Mouse (Mus musculus) CH12.LX (cell line): ENCODE data around the gene Pcmt1. TPM values are rescaled to one million over a fixed set of nuclear protein-coding genes. Genes with fewer than 3 reads are reported as not detected.
A peak's percentile ranks its signal among the peaks of the same experiment; 100 is the strongest.
"Not testable (repeated sequence)": the region's sequence is repeated elsewhere in the genome, so short reads cannot be mapped to it uniquely, and the experiment has no call there.

ENCODE experiments used
- DNase-seq: peaks from one replicate; pipeline ENCODE4 v3.0.0-alpha.2; 2013; ENCODE audit errors: extremely low read depth
- H3K27ac ChIP-seq: 2 replicates; pipeline ENCODE4 v1.5.1; 2012; ENCODE audit warnings: low read depth, mild to moderate bottlenecking, control low read depth, moderate library complexity; ENCODE audit not compliant: insufficient read depth
- H3K27me3 ChIP-seq: replicated peaks from 2 replicates; pipeline ENCODE3; 2012; ENCODE audit warnings: inconsistent platforms
- H3K36me3 ChIP-seq, 2 experiments: replicated peaks in 1 of 2; 2 replicates each; pipeline versions ENCODE3 to v1.6.1; 2012; ENCODE audit warnings: inconsistent platforms in 1 of 2, low read length in 1 of 2, mild to moderate bottlenecking in 1 of 2, mixed read lengths in 1 of 2, moderate library complexity in 1 of 2; ENCODE audit not compliant: control insufficient read depth in 1 of 2, insufficient read depth in 1 of 2
- H3K4me1 ChIP-seq, 2 experiments: 2 replicates each; pipeline ENCODE4 v1.6.1; 2012; ENCODE audit warnings: inconsistent platforms in 1 of 2, moderate library complexity in 1 of 2; ENCODE audit not compliant: insufficient read depth in 2 of 2, control insufficient read depth in 1 of 2
- H3K4me2 ChIP-seq: 2 replicates; pipeline ENCODE4 v1.6.1; 2012; ENCODE audit warnings: low read depth, mild to moderate bottlenecking, control low read depth; ENCODE audit not compliant: poor library complexity, insufficient read depth, severe bottlenecking
- H3K4me3 ChIP-seq, 3 experiments: fragments of 150-350 bp in 1 of 3; sonication (generic) in 1 of 3; replicated peaks in 1 of 3; 2 replicates each; pipeline versions ENCODE3 to v1.5.1; 2011 to 2012; ENCODE audit warnings: low read depth in 2 of 3, low read length in 2 of 3, mild to moderate bottlenecking in 2 of 3, moderate library complexity in 2 of 3, control low read depth in 1 of 3, improper control_type of control experiment in 1 of 3, inconsistent platforms in 1 of 3, mixed read lengths in 1 of 3; ENCODE audit not compliant: poor library complexity in 1 of 3
- H3K79me2 ChIP-seq: replicated peaks from 2 replicates; pipeline ENCODE4 v1.6.1; 2012; ENCODE audit warnings: mild to moderate bottlenecking, moderate library complexity; ENCODE audit not compliant: control insufficient read depth, poor library complexity, insufficient read depth, severe bottlenecking; ENCODE audit errors: extremely low read depth
- H3K9ac ChIP-seq: 2 replicates; pipeline ENCODE4 v1.6.1; 2012; ENCODE audit warnings: low read depth, mild to moderate bottlenecking, control low read depth, moderate library complexity; ENCODE audit not compliant: insufficient read depth
- H3K9me3 ChIP-seq: replicated peaks from 2 replicates; pipeline ENCODE3; 2012; ENCODE audit warnings: low read length, inconsistent platforms, mixed read lengths
- BHLHE40 ChIP-seq: IDR thresholded peaks from 2 replicates; pipeline ENCODE4 v1.6.1; 2011; ENCODE audit warnings: mild to moderate bottlenecking, low read depth, low read length, improper control_type of control experiment
- CHD1 ChIP-seq: IDR thresholded peaks from 2 replicates; pipeline ENCODE4 v1.6.1; 2012; ENCODE audit warnings: low read depth, low read length, improper control_type of control experiment, inconsistent platforms
- ELF1 ChIP-seq: IDR thresholded peaks from 2 replicates; pipeline ENCODE4 v1.6.1; 2014; ENCODE audit warnings: low read depth, mild to moderate bottlenecking, inconsistent platforms, low read length, improper control_type of control experiment
- EP300 ChIP-seq: IDR thresholded peaks from 2 replicates; pipeline ENCODE4 v1.6.1; 2011; ENCODE audit warnings: low read length, improper control_type of control experiment
- GABPA ChIP-seq: IDR thresholded peaks from 2 replicates; pipeline ENCODE4 v1.6.1; 2012; ENCODE audit warnings: low read depth, low read length, improper control_type of control experiment, inconsistent platforms; ENCODE audit not compliant: insufficient replicate concordance
- HCFC1 ChIP-seq: IDR thresholded peaks from 2 replicates; pipeline ENCODE4 v1.6.1; 2012; ENCODE audit warnings: low read depth, mild to moderate bottlenecking, inconsistent platforms, low read length, improper control_type of control experiment
- IRF4 ChIP-seq: IDR thresholded peaks from 2 replicates; pipeline ENCODE4 v1.6.1; 2014; ENCODE audit warnings: low read depth, mild to moderate bottlenecking, inconsistent platforms, low read length, improper control_type of control experiment
- JUN ChIP-seq: IDR thresholded peaks from 2 replicates; pipeline ENCODE4 v1.6.1; 2011; ENCODE audit warnings: low read depth, mild to moderate bottlenecking, low read length, improper control_type of control experiment, moderate library complexity; ENCODE audit not compliant: insufficient read depth
- JUND ChIP-seq: conservative IDR thresholded peaks from 2 replicates; pipeline ENCODE4 v1.6.1; 2011; ENCODE audit warnings: low read depth, low read length, improper control_type of control experiment
- MAFK ChIP-seq: IDR thresholded peaks from 2 replicates; pipeline ENCODE4 v1.6.1; 2011; ENCODE audit warnings: low read length, improper control_type of control experiment; ENCODE audit not compliant: insufficient replicate concordance
- MEF2A ChIP-seq: IDR thresholded peaks from 2 replicates; pipeline ENCODE4 v1.6.1; 2014; ENCODE audit warnings: low read depth, mild to moderate bottlenecking, inconsistent platforms, low read length, improper control_type of control experiment, borderline replicate concordance
- MXI1 ChIP-seq: IDR thresholded peaks from 2 replicates; pipeline ENCODE4 v1.6.1; 2011; ENCODE audit warnings: mild to moderate bottlenecking, low read depth, low read length, improper control_type of control experiment
- MYC ChIP-seq: IDR thresholded peaks from 2 replicates; pipeline ENCODE4 v1.6.1; 2011; ENCODE audit warnings: low read depth, mild to moderate bottlenecking, improper control_type of control experiment, low read length
- NELFE ChIP-seq: IDR thresholded peaks from 2 replicates; pipeline ENCODE4 v1.6.1; 2011; ENCODE audit warnings: low read depth, low read length, improper control_type of control experiment
- NRF1 ChIP-seq: IDR thresholded peaks from 2 replicates; pipeline ENCODE4 v1.6.1; 2014; ENCODE audit warnings: low read depth, mild to moderate bottlenecking, inconsistent platforms, low read length, improper control_type of control experiment, moderate library complexity
- POLR2AphosphoS2 ChIP-seq: IDR thresholded peaks from 2 replicates; pipeline ENCODE4 v1.6.1; 2011; ENCODE audit warnings: low read depth, low read length, improper control_type of control experiment
- SMC3 ChIP-seq: IDR thresholded peaks from 2 replicates; pipeline ENCODE4 v1.6.1; 2011; ENCODE audit warnings: low read depth, low read length, improper control_type of control experiment
- UBTF ChIP-seq: IDR thresholded peaks from 2 replicates; pipeline ENCODE4 v1.6.1; 2012; ENCODE audit warnings: low read depth, mild to moderate bottlenecking, inconsistent platforms, low read length, improper control_type of control experiment, moderate library complexity
- USF2 ChIP-seq: conservative IDR thresholded peaks from 2 replicates; pipeline ENCODE4 v1.6.1; 2011; ENCODE audit warnings: low read depth, low read length, improper control_type of control experiment
- ZC3H11A ChIP-seq: IDR thresholded peaks from 2 replicates; pipeline ENCODE4 v1.6.1; 2012; ENCODE audit warnings: low read depth, mild to moderate bottlenecking, inconsistent platforms, low read length, improper control_type of control experiment
- ZMIZ1 ChIP-seq: IDR thresholded peaks from 2 replicates; pipeline ENCODE4 v1.6.1; 2012; ENCODE audit warnings: low read depth, mild to moderate bottlenecking, inconsistent platforms, low read length, improper control_type of control experiment
- dilution Hi-C: fragments of 300-500 bp; cut with MboI; formaldehyde crosslinking; loops from 2 replicates; pipeline ENCODE4 v1.14.3; 2020; ENCODE audit warnings: low sequenced_read_pairs; ENCODE audit not compliant: extremely low pct_unique_long_range_greater_than_20kb, extremely low pct_ligation_motif_present
- in situ Hi-C: fragments of 300-500 bp; cut with MboI; formaldehyde crosslinking; loops from 3 replicates; pipeline ENCODE4 v1.14.3; 2019; ENCODE audit warnings: low sequenced_read_pairs, low pct_ligation_motif_present, low pct_unique_long_range_greater_than_20kb, mixed read lengths
- polyA plus RNA-seq: library from polyadenylated mRNA; unstranded; fragments of >175 nt; gene quantifications from 2 replicates; pipeline ENCODE4 v1.2.1, GENCODE M21; 2012; ENCODE audit warnings: low read depth; ENCODE audit not compliant: insufficient read length
- total RNA-seq, 2 experiments: library from RNA; depleted of rRNA; stranded (reverse); fragments of 300-350 nt in 1 of 2; fragments of >200 nt in 1 of 2; gene quantifications; 2 replicates each; pipeline ENCODE4 v1.2.3; 2012 to 2014

Gene Pcmt1
- total and polyA plus RNA-seq, 3 experiments = 44.4 to 62.2 (median 56.5) TPM

DNA sequence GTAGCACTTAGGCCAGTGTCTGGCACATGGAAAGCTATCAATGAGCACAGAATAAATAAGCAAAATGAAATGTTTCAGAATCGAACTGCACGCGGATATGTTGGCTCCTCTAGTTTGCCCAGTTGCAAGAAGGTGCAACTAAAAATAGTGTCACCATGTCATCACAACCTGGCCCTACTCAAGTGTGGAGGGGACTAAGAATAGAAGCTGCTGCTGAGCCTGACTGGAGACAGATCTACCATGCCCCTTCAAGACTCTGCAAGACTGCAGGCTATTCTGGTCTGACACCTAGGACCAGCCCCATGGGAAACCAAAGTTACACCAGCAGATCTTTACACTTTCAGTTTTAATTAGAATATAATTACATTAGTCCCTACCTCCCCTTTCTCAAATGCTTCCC lies 58.6 kb downstream of the Pcmt1 start:
- Histone ChIP-seq H3K9ac (no peak overlapping the region), H3K27ac (no peak overlapping the region), H3K79me2 (no peaks in the 10 kb centered on the region), H3K4me1 (peaks cover 0 to 10% of the 10 kb centered on the region in 2 experiments; a peak in 2 of 4 replicates), H3K4me2 (no peak overlapping the region), H3K9me3 (no peaks in the 10 kb centered on the region), H3K4me3 (no peak overlapping the region), H3K27me3 (no peaks in the 10 kb centered on the region), H3K36me3 (peaks cover 0 to 20% of the 10 kb centered on the region in 2 experiments)
- dilution Hi-C loops = no loop called here
- in situ Hi-C loops = no loop called here
- TF ChIP-seq MEF2A (0 out of 2 replicates have a peak, but pooled peaks have one; percentile 55), ZMIZ1 (no peak)
- peak; percentile 10 for DNase-seq

DNA sequence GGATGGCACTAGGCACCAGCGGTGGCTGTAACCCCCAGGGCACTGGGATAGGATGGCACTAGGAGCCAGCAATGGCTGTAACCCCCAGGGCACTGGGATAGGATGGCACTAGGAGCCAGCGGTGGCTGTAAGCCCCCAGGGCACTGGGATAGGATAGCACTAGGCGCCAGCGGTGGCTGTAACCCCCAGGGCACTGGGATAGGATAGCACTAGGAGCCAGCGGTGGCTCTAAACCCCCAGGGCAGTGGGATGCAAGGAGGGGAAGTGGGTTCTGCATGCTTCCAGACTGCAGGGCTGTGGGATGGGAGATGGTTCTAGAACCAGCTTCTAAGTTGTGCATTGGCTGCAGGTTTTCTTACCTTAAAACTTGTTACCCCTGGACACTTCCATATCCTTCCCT lies 60.2 kb downstream of the Pcmt1 start:
- no peaks in the 10 kb centered on the region for H3K79me2 ChIP-seq
- H3K4me2 ChIP-seq = no peak overlapping the region
- TF ChIP-seq MXI1 (no peak), NELFE (no peak), JUND (no peak), JUN (no peak), BHLHE40 (no peak), SMC3 (no peak), CHD1 (no peak), ZC3H11A (no peak), ELF1 (no peak), POLR2AphosphoS2 (no peak), GABPA (no peak), IRF4 (no peak)
- TF ChIP-seq, all 38 proteins: peak for 0
- dilution Hi-C loops = no loop called here
- Histone ChIP-seq H3K9me3 (no peaks in the 10 kb centered on the region), H3K27ac (no peak overlapping the region), H3K4me3 (no peak overlapping the region), H3K4me1 (peaks cover 0 to 10% of the 10 kb centered on the region in 2 experiments; a peak in 2 of 4 replicates), H3K27me3 (no peaks in the 10 kb centered on the region), H3K9ac (no peak overlapping the region), H3K36me3 (peaks cover 0 to 14% of the 10 kb centered on the region in 2 experiments)
- no peak for DNase-seq
- in situ Hi-C loops = no loop called here

DNA sequence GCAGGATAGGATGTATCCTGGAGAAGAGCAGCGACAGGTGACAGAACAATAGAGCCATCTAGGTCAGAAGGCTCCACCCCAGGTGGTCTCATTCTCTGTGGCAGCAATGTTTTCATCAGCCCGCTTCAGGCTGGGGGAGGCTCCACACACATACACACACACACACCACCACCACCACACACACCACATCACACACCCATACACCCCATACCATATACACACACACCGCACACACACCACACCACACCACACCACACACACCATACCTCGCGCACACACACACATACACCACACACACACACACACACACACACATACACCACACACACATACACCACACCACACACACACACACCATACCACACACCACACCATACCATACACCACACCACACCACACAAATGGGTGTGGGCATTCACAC lies 61.1 kb downstream of the Pcmt1 start:
- dilution Hi-C loops = no loop called here

DNA sequence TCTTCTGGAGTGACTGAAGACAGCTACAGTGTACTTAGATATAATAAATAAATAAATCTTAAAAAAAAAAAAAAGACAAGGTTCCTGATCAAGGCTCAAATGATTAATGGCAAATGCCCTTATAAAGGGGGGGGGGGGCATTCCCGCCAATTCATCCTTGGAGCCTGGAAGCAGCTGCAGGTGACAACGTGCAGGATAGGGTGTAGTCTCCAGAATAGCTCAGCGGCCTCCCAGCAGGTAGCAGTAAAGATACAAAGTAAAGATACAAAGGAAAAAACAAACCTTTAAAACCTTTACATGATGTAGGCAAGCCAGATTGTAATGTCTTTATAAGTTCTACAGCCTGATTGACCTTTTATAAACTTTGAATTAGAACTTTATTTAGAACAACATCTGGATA lies 63.4 kb downstream of the Pcmt1 start:
- H3K36me3 ChIP-seq, H3K27ac ChIP-seq, DNase-seq, H3K9ac ChIP-seq, H3K27me3 ChIP-seq, H3K9me3 ChIP-seq, in situ Hi-C loops, H3K79me2 ChIP-seq, H3K4me1 ChIP-seq, H3K4me3 ChIP-seq, H3K4me2 ChIP-seq, dilution Hi-C loops: not testable (repeated sequence)

More for the DNA sequence above, 61.1 kb downstream of the Pcmt1 start:
- no peak overlapping the region for H3K4me3 ChIP-seq
- no peak overlapping the region for H3K9ac ChIP-seq
- peaks cover 0 to 10% of the 10 kb centered on the region in 2 experiments; a peak in 2 of 4 replicates for H3K4me1 ChIP-seq
- TF ChIP-seq SMC3 = no peak
- no peak for TF ChIP-seq MXI1
- no peak for TF ChIP-seq MAFK
- TF ChIP-seq EP300 = no peak
- TF ChIP-seq UBTF = no peak
- no peak for TF ChIP-seq ELF1
- no peak for TF ChIP-seq HCFC1
- no peak for TF ChIP-seq USF2
- no peak for TF ChIP-seq MEF2A
- no peak for TF ChIP-seq JUN
- no peak for TF ChIP-seq NRF1
- no peak for TF ChIP-seq MYC
- H3K36me3 ChIP-seq = peaks cover 0 to 14% of the 10 kb centered on the region in 2 experiments
- no peak for DNase-seq
- no peaks in the 10 kb centered on the region for H3K9me3 ChIP-seq
- no peaks in the 10 kb centered on the region for H3K79me2 ChIP-seq
- H3K27ac ChIP-seq = no peak overlapping the region
- no peak overlapping the region for H3K4me2 ChIP-seq
- in situ Hi-C loops = no loop called here
- H3K27me3 ChIP-seq = no peaks in the 10 kb centered on the region
